Mouse (Mus musculus): ENCODE measurements around the gene Tor1a. TPM values are rescaled to one million over a fixed set of nuclear protein-coding genes. Genes with fewer than 3 reads are reported as not detected.
"Not testable (repeated sequence)": the region's sequence is repeated elsewhere in the genome, so short reads cannot be mapped to it uniquely, and the experiment has no call there.

Gene Tor1a
- total and polyA plus RNA-seq, 2 experiments from 2014 or later, result 62.4 to 83.2 TPM

- Histone ChIP-seq H3K4me1 (ENCODE audit: insufficient read depth, low read length) (no peaks in the 10 kb centered on the region), H3K9me3 (ENCODE audit: low read length) (no peaks in the 10 kb centered on the region), H3K27ac (no peak overlapping the region), H3K36me3 (ENCODE audit: insufficient read depth, low read length) (no peaks in the 10 kb centered on the region), H3K27me3 (ENCODE audit: insufficient read depth, low read length) (no peaks in the 10 kb centered on the region), H3K4me3 (ENCODE audit: low read length) (no peak overlapping the region), H3K9ac (replicated peaks; ENCODE audit: low read length) (no peak overlapping the region), H3K4me2 (ENCODE audit: low read depth, low read length) (no peak overlapping the region)
- TF ChIP-seq CTCF (IDR thresholded peaks at IDR 0.05; ENCODE audit: low read depth), result no peak
- 77% methylated on average over 3 of the region's 3 CpGs for WGBS
- DNase-seq (ENCODE audit: low spot score) (no peak), ATAC-seq (no peak)
Measured at GRCm38 (mm10) chr2:30923099-30923498, 44.6 kb downstream of the Tor1a start.

- ATAC-seq (no peak), DNase-seq (ENCODE audit: low spot score) (no peak)
- H3K9ac ChIP-seq (replicated peaks; ENCODE audit: low read length), result no peak overlapping the region
- no peak for TF ChIP-seq CTCF (IDR thresholded peaks at IDR 0.05; ENCODE audit: low read depth)
- H3K27me3 ChIP-seq (ENCODE audit: insufficient read depth, low read length), result no peaks in the 10 kb centered on the region
- H3K36me3 ChIP-seq (ENCODE audit: insufficient read depth, low read length), result no peaks in the 10 kb centered on the region
- no peak overlapping the region for H3K4me3 ChIP-seq (ENCODE audit: low read length)
- WGBS, result 76% methylated on average over 7 of the region's 7 CpGs
- H3K9me3 ChIP-seq (ENCODE audit: low read length), result no peaks in the 10 kb centered on the region
- H3K4me2 ChIP-seq (ENCODE audit: low read depth, low read length), result no peak overlapping the region
- no peak overlapping the region for H3K27ac ChIP-seq
- H3K4me1 ChIP-seq (ENCODE audit: insufficient read depth, low read length), result no peaks in the 10 kb centered on the region
Measured at GRCm38 (mm10) chr2:30920216-30920615, 47.5 kb downstream of the Tor1a start.

DNA sequence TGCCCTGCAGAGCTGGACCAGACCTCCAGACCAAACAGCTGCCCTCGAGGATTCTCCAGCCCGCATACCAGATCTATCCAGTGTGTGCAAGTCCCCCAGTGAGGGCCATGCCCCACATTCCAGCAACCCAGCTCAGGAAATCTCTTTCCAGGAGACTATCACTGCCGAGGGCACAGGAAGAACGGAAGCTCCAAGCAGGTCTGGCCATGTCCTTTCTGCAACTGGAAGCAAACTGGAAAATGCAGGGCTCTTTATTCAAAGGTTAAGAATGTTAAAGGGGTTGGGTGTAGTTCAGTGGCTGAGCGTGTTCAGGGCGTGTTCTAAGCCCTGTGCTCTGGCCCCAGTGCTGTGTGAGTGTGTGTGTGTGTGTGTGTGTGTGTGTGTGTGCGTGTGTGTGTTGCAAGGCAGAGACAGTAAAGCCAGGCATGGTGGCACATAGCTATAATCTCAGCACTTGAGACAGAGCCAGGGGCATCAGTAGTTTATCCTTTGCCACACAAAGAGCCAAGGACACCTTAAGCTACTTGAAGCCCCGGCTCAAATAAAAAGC, 48.9 kb downstream of the Tor1a start:
- no peak overlapping the region for H3K27ac ChIP-seq

GRCm38 (mm10) chr2:30918126-30918525, 49.6 kb downstream of the Tor1a start:
- Histone ChIP-seq H3K4me2 (ENCODE audit: low read depth, low read length) (no peak overlapping the region), H3K4me3 (ENCODE audit: low read length) (no peak overlapping the region), H3K9ac (replicated peaks; ENCODE audit: low read length) (no peak overlapping the region), H3K27me3 (ENCODE audit: insufficient read depth, low read length) (no peaks in the 10 kb centered on the region), H3K9me3 (ENCODE audit: low read length) (no peaks in the 10 kb centered on the region), H3K27ac (no peak overlapping the region), H3K36me3 (ENCODE audit: insufficient read depth, low read length) (no peaks in the 10 kb centered on the region), H3K4me1 (ENCODE audit: insufficient read depth, low read length) (no peaks in the 10 kb centered on the region)
- DNase-seq (ENCODE audit: low spot score) (no peak), ATAC-seq (no peak)
- WGBS, result 45% methylated on average over 6 of the region's 6 CpGs
- TF ChIP-seq CTCF (IDR thresholded peaks at IDR 0.05; ENCODE audit: low read depth), result no peak

More for the DNA sequence above, 48.9 kb downstream of the Tor1a start:
- no peak overlapping the region for H3K9ac ChIP-seq (replicated peaks; ENCODE audit: low read length)
- ATAC-seq (no peak), DNase-seq (ENCODE audit: low spot score) (no peak)
- no peaks in the 10 kb centered on the region for H3K36me3 ChIP-seq (ENCODE audit: insufficient read depth, low read length)
- no peaks in the 10 kb centered on the region for H3K4me1 ChIP-seq (ENCODE audit: insufficient read depth, low read length)
- TF ChIP-seq CTCF (IDR thresholded peaks at IDR 0.05; ENCODE audit: low read depth), result no peak
- WGBS, result 61% methylated on average over 8 of the region's 8 CpGs
- no peak overlapping the region for H3K4me3 ChIP-seq (ENCODE audit: low read length)
- H3K27me3 ChIP-seq (ENCODE audit: insufficient read depth, low read length), result no peaks in the 10 kb centered on the region
- H3K9me3 ChIP-seq (ENCODE audit: low read length), result no peaks in the 10 kb centered on the region
- no peak overlapping the region for H3K4me2 ChIP-seq (ENCODE audit: low read depth, low read length)

- DNase-seq (ENCODE audit: low spot score), result no peak
- Histone ChIP-seq H3K9ac (replicated peaks; ENCODE audit: low read length) (no peak overlapping the region), H3K4me3 (ENCODE audit: low read length) (no peak overlapping the region), H3K9me3 (ENCODE audit: low read length) (no peaks in the 10 kb centered on the region), H3K4me1 (ENCODE audit: insufficient read depth, low read length) (no peaks in the 10 kb centered on the region), H3K27ac (no peak overlapping the region), H3K27me3 (ENCODE audit: insufficient read depth, low read length) (no peaks in the 10 kb centered on the region), H3K4me2 (ENCODE audit: low read depth, low read length) (no peak overlapping the region), H3K36me3 (ENCODE audit: insufficient read depth, low read length) (no peaks in the 10 kb centered on the region)
- no peak for ATAC-seq
- no peak for TF ChIP-seq CTCF (IDR thresholded peaks at IDR 0.05; ENCODE audit: low read depth)
- WGBS, result 84% methylated on average over 7 of the region's 7 CpGs
Measured at GRCm38 (mm10) chr2:30917649-30918048, 50.1 kb downstream of the Tor1a start.

- WGBS, result 64% methylated on average over 6 of the region's 6 CpGs
- not testable (repeated sequence) for H3K27me3 ChIP-seq (ENCODE audit: insufficient read depth, low read length); H3K4me1 ChIP-seq (ENCODE audit: insufficient read depth, low read length); DNase-seq (ENCODE audit: low spot score); H3K4me3 ChIP-seq (ENCODE audit: low read length); H3K4me2 ChIP-seq (ENCODE audit: low read depth, low read length); H3K27ac ChIP-seq; H3K9ac ChIP-seq (replicated peaks; ENCODE audit: low read length); H3K9me3 ChIP-seq (ENCODE audit: low read length); H3K36me3 ChIP-seq (ENCODE audit: insufficient read depth, low read length); ATAC-seq
Measured at GRCm38 (mm10) chr2:30915933-30916332, 51.8 kb downstream of the Tor1a start.

- no peak overlapping the region for H3K4me3 ChIP-seq (ENCODE audit: low read length)
- no peaks in the 10 kb centered on the region for H3K27me3 ChIP-seq (ENCODE audit: insufficient read depth, low read length)
- TF ChIP-seq CTCF (IDR thresholded peaks at IDR 0.05; ENCODE audit: low read depth), result no peak
- DNase-seq (ENCODE audit: low spot score), result no peak
- no peaks in the 10 kb centered on the region for H3K9me3 ChIP-seq (ENCODE audit: low read length)
- ATAC-seq, result no peak
- H3K4me1 ChIP-seq (ENCODE audit: insufficient read depth, low read length), result no peaks in the 10 kb centered on the region
- H3K4me2 ChIP-seq (ENCODE audit: low read depth, low read length), result no peak overlapping the region
- no peak overlapping the region for H3K9ac ChIP-seq (replicated peaks; ENCODE audit: low read length)
- no peak overlapping the region for H3K27ac ChIP-seq
- no peaks in the 10 kb centered on the region for H3K36me3 ChIP-seq (ENCODE audit: insufficient read depth, low read length)
- WGBS, result 73% methylated on average over 5 of the region's 5 CpGs
Measured at GRCm38 (mm10) chr2:30915376-30915775, 52.4 kb downstream of the Tor1a start.
